Mouse (Mus musculus) CH12F3 (cell line): ENCODE results near the gene Akr1c18.
"Not testable (repeated sequence)": the region's sequence is repeated elsewhere in the genome, so short reads cannot be mapped to it uniquely, and the experiment has no call there.

Source experiments
- in situ Hi-C: fragments of 300-500 bp; cut with MboI; formaldehyde crosslinking; loops from 2 replicates; pipeline ENCODE4 v1.14.3; 2020; ENCODE audit warnings: low sequenced_read_pairs

Gene Akr1c18

DNA sequence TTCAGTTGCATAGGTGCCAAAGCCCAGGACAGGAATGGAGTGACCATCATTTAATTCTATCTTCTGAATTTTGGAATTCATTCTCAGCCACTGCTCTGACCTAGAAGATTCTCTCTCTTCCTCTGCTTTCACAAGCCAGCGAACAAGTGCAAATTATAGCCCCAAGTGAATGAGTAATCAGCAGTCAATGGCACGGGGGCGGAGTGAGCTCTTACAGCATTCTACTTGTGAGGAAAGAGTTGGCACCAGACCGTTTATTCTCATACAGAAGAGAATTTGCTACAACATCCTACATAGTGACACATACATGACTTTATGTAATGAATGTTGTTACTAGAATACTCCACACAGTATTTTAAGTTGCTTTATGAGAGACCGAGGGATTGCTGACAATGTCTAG lies at the start of gene Akr1c18:
TSS of gene Akr1c18 (minus strand) at position 137 of the 400 bp plus-strand sequence.
- in situ Hi-C loops, result no loop called here

- in situ Hi-C loops, result no loop called here
These were observed 42.1 kb upstream of the Akr1c18 start for GRCm38 (mm10) chr13:4192511-4192910.

DNA sequence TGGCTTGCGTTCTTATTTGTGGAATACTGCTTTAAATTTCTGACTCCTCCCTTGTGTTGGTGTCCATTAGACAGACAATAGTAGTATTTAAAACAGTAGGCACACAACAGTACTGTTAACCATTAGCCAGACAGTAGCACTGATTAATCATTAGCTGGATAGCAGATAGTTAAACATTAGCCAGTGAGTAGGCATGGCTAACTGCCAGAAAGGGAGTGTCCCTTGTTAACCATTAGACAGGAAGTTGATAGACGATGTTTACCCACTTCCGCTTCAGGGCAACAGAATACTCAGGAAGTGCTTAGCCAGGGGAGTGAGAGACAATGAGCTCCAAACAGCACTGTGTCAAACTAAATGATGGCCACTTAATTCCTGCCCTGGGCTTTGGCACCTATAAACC lies 40.5 kb upstream of the Akr1c18 start, which contains the start of gene Akr1c13:
TSS of gene Akr1c13 (plus strand) at position 247 of the 400 bp plus-strand sequence.
- in situ Hi-C loops, result no loop called here

DNA sequence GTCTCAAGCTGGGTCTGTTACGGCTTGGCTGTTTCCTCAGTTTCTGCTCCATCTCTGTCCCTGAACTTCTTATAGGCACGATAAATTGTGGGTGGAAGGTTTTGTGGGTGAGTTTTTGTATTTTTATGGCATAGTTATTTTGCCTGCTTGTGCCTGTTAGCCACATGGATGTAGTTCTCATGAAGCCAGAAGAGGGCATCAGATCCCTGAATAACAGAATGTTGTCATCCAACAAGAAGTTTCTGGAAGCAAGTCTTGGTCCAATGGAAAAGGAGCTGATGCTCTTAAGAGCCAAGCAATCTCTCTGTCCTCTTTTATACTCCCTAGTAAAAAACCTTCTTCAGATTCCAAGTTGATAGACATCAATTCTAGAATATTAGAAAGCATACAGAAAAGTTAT lies 37.7 kb upstream of the Akr1c18 start:
- in situ Hi-C loops, result no loop called here

- in situ Hi-C loops, result not testable (repeated sequence)
These were observed 36.4 kb upstream of the Akr1c18 start for GRCm38 (mm10) chr13:4186641-4187411.

DNA sequence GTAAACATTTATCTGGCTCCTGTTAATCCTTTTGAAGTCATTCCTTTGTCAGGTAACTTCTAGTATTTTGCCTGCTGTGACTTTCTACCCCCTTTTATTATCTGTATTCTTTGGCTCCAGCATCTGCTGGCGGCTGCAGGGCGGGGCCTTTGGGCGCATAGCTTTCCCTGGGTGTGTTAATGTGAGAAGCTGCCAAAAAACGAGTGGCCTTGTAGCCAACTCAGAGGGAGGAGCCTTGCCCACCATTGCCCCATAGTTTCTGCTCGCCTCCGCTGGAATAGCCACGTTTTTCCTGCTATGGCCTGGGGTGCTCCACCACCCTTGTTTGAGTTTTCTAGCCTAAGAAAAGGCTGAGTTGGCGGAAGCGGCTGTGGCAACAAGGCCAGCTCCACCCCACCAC lies 32.7 kb upstream of the Akr1c18 start:
- in situ Hi-C loops, result no loop called here

DNA sequence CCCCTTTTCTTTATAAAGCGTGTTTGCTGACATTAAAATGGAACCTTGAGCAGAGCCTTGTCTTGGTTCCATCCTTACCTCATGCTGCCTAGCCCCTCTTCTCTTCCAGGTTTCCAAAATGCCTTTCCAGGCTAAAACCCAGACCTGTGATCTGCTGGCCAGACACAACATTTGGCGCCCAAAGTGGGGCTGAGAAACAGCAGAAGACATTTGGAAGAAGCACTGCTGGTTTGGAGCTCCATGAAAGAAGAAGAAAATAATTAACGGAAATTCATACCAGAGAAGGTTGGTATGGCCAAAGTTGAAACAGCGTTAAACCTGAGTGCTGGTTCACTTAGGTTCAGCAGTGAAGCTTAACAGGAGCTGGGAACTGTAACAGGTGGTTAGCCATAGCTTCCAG lies 30.9 kb upstream of the Akr1c18 start:
- in situ Hi-C loops, result not testable (repeated sequence)

GRCm38 (mm10) chr13:4172978-4173377 lies 22.5 kb upstream of the Akr1c18 start:
- in situ Hi-C loops, result no loop called here

- in situ Hi-C loops, result no loop called here
These were observed 17.6 kb upstream of the Akr1c18 start for GRCm38 (mm10) chr13:4168006-4168405.

DNA sequence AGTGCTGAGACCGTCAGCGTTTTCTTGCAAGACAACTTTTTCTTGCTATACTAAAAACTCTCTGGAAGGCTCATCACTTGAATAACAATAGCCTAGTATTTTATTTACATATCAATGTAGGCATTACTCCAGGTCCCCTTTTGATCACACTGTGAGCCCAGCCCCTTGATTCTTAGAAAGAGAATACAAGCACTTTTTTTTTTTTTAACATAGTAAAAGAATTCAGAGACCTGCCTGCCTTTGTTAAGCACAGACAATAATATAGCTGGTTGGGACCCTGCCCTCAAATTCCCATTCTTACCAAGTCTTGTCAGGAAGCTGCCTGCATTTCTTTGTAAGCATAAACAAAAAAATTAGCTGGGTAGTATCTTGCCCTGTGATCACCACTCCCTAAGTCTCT lies 4.8 kb upstream of the Akr1c18 start:
- in situ Hi-C loops, result no loop called here

- in situ Hi-C loops, result no loop called here
These were observed 3.1 kb upstream of the Akr1c18 start for GRCm38 (mm10) chr13:4153593-4153992.

GRCm38 (mm10) chr13:4152908-4153307 lies 2.5 kb upstream of the Akr1c18 start:
- in situ Hi-C loops, result no loop called here

GRCm38 (mm10) chr13:4144261-4144660 lies 6.2 kb downstream of the Akr1c18 start:
- in situ Hi-C loops, result loop anchor here (25.0 kb wide), 1 partner anchor 468 kb away; the partner anchor contains the start of gene Akr1e1

DNA sequence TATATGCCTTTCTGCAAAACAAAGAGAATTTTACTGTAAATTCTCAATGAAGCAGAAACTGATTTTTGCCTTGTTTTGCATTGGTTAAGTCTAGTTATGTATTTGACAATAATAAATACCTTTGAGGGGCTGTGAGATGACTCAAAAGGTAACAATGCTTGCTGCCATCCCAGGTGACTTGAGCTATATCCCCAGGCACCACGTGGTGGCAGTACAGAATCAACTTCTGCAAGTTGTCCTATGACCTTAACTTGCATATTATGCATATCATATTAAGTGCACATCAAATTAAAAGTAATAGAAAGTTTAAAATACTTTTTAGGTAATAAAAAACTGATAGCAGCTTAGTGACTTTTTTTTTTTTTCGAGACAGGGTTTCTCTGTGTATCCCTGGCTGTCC lies 17.4 kb downstream of the Akr1c18 start:
- in situ Hi-C loops, result loop anchor here (25.0 kb wide), 1 partner anchor 479 kb away; the partner anchor contains the start of gene Akr1e1

DNA sequence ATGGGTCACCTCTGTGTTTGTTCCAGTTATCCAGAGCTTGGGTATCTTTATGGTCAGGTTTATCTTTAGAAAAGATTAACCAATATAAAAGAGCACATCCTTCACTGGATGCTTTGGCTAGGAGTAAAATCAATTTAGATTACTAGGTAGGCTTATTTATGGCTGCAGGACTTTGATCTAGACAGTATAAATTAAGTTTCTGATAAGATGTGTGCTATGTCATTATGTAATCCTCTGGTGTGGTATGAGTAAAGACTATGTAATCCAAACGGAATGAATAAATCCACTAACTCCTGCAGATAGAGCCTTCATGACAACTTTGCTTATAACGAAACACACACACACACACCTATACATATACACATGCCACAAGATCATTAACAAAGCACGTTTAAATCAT lies 18.7 kb downstream of the Akr1c18 start:
- in situ Hi-C loops, result loop anchor here (25.0 kb wide), 1 partner anchor 481 kb away; the partner anchor contains the start of gene Akr1e1

- in situ Hi-C loops, result loop anchor here (25.0 kb wide), 1 partner anchor 481 kb away; the partner anchor contains the start of gene Akr1e1
These were observed 19.1 kb downstream of the Akr1c18 start for GRCm38 (mm10) chr13:4131317-4131716.

DNA sequence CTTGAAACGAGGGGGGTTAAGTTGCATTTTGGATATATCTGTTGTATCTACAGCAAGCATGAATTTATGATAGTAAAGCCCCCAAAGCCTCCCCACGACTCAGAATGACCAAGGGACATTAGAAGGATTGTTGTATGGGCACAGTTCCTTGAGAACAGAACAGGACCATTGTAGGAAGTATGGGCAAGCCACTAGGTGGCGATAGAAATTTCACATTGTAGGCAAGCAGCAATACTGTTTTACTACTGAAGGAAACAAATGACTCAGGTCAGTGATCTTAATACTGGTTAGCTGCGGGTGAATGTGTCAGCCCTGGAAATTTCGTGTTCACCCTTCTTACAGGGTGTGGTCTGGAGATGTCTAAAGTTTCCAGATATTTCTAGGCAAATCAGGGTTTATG lies 21.4 kb downstream of the Akr1c18 start:
- in situ Hi-C loops, result loop anchor here (25.0 kb wide), 1 partner anchor 483 kb away; the partner anchor contains the start of gene Akr1e1

DNA sequence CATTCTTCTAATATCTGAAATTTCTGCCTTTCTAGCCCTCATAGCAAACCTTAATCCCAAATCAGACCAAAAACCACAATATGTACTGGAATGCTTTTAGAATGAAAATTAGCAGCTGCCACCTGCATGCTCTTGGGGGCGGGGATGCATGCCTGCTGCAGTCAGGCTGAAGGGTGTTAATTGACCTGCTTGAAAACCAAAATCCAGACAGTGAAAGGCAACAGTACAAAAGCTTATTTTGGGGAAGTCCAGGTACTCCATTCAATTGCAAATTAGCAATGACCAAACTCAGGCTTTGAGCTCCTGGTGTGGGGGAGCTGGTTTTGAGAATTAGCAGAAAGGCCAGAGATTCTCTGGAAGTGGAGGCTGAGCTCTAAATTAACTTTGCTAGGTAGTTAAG lies 24.6 kb downstream of the Akr1c18 start:
- in situ Hi-C loops, result loop anchor here (25.0 kb wide), 1 partner anchor 486 kb away; the partner anchor contains the start of gene Akr1e1

DNA sequence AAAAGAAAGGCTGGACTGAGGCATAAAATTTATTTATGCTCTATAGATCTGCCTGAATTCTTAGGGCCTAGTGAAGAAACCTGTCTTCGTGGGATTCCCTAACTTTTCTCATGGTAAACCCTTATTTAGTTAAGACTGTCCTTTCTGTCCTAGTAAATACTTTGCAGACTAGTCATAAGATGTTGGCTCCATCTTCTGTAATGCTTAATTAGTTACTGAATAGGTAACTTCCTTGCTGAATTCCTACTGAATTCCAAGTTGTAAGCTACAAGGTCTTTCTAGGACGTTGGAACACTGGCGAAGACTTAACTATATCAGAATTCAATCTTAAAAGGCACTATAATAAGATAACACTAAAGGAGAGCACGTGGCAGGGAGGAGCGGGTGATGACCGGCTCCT lies 26.0 kb downstream of the Akr1c18 start:
- in situ Hi-C loops, result not testable (repeated sequence)

- in situ Hi-C loops, result no loop called here
These were observed 27.3 kb downstream of the Akr1c18 start for GRCm38 (mm10) chr13:4123146-4123545.

- in situ Hi-C loops, result loop anchor here (10.0 kb wide), 1 partner anchor 165 kb away; no protein-coding TSS in a partner anchor
These were observed 31.1 kb downstream of the Akr1c18 start for GRCm38 (mm10) chr13:4119181-4119904.
